Mouse (Mus musculus): Measurements from ENCODE around the gene Ankef1. TPM values are rescaled to one million over a fixed set of nuclear protein-coding genes. Genes with fewer than 3 reads are reported as not detected.

The Ankef1 gene
- polyA plus RNA-seq, 1 experiment from 2014 or later, result 0.46 TPM

GRCm38 (mm10) chr2:136601206-136601605, 99.5 kb downstream of the Ankef1 start:
- ATAC-seq, result no peak

More at GRCm38 (mm10) chr2:136601206-136601605, 99.5 kb downstream of the Ankef1 start:
- Histone ChIP-seq H3K9me3 (no peaks in the 10 kb centered on the region), H3K4me2 (replicated peaks) (no peak overlapping the region), H3K27ac (no peak overlapping the region), H3K4me3 (replicated peaks) (no peak overlapping the region), H3K9ac (replicated peaks) (no peak overlapping the region), H3K36me3 (no peaks in the 10 kb centered on the region), H3K27me3 (no peaks in the 10 kb centered on the region), H3K4me1 (replicated peaks) (no peaks in the 10 kb centered on the region)
- WGBS, result 63% methylated on average over 4 of the region's 4 CpGs

Other genes starting within 250 kb of the Ankef1 start
- 33.1 and 33.2 TPM in 2 replicates for gene Pak7, start 113.9 kb upstream of the Ankef1 start, polyA plus RNA-seq (2015; fragmentation: Nextera tagmentation; extraction: Ambion mirVana)
- 78.4 and 90.0 TPM in 2 replicates for gene Snap25, start 211.5 kb downstream of the Ankef1 start, polyA plus RNA-seq (2015; fragmentation: Nextera tagmentation; extraction: Ambion mirVana)

Measured in midbrain, embryonic 13.5 days (tissue).